Mouse (Mus musculus) brain, embryonic 14.5 days (tissue): ENCODE data around the gene Cdkn2aip. TPM values are rescaled to one million over a fixed set of nuclear protein-coding genes. Genes with fewer than 3 reads are reported as not detected.

Source experiments
- DNase-seq: peaks from one replicate; pipeline ENCODE4 v3.0.0-alpha.2; 2011; ENCODE audit warnings: low read depth
- CTCF ChIP-seq: fragments of 200-500 bp; IDR thresholded peaks from 2 replicates; pipeline ENCODE4 v1.5.1; 2012; ENCODE audit warnings: inconsistent platforms, mild to moderate bottlenecking, moderate library complexity, borderline replicate concordance; ENCODE audit not compliant: insufficient read depth, insufficient read length; ENCODE audit errors: extremely low read depth
- POLR2A ChIP-seq: fragments of 200-500 bp; IDR thresholded peaks from 2 replicates; pipeline ENCODE4 v1.6.1; 2012; ENCODE audit warnings: mild to moderate bottlenecking, inconsistent platforms, borderline replicate concordance; ENCODE audit not compliant: poor library complexity, insufficient read depth, insufficient read length, severe bottlenecking; ENCODE audit errors: extremely low read depth
- polyA plus RNA-seq: library from polyadenylated mRNA; depleted of rRNA; stranded (reverse); fragments of >200 nt; gene quantifications from 2 replicates; pipeline ENCODE4 v1.2.3, GENCODE M21; 2012

The Cdkn2aip gene
- polyA plus RNA-seq, 1 experiment = 19.9 TPM

DNA sequence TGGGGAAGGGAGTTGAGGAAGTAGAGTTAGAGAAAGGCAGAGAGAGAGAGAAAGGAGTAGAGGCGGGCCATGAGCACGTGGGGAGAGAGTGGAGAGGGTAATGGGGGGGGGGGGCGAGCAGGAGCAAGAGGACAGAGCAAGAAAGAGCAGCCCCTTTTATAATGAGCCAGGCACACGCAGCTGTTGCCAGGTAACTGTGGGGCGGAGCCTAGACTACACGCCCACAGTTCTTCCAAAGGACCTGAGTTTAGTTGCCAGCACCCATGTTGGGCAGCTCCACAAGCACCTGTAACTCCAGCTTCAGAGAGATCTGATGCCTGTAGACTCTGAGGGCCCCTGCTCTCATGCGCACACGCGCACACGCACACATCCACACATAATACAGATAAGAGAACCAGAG lies 21.9 kb downstream of the Cdkn2aip start:
- no peak for DNase-seq
- TF ChIP-seq CTCF (no peak), POLR2A (no peak)

DNA sequence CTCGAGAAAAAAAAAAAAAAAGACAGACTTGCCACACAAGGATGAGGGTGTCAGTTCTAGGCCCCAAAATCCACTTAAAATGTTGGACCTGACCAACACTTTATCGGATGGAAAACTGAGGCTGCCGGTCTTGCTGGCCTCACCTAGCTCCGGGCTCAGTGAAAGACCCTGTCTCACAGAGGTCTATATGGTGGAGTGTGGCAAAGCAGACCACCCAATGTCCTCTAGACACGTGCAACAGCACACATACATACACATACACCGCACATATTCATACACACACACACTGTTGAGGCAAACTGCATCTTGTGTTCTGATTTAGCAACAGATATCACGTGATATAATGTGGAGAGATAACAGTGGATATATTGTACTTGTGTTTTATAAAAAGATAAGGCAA lies 22.4 kb downstream of the Cdkn2aip start:
- DNase-seq = no peak
- TF ChIP-seq POLR2A (no peak), CTCF (no peak)

DNA sequence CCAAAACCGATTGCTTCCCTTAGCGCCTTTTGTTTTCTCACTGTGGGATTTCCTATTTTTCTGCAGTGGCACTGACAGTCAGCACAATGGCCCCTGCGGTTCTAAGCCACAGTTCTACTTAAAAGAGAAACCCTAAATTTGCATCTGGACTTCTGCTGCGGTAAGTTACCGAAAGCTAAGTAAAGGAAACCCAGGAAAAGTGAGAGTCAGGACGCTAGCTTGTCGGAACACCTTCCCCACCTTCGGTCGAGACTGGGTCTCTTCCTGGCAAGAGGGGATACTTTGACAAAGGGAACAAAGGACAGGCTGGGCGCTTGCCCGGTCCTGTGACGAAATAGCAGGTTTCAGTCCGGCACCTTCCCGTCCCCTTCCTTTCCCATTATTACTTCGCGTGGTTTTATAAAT lies 23.1 kb downstream of the Cdkn2aip start:
- TF ChIP-seq CTCF (no peak), POLR2A (no peak)
- DNase-seq = peak; percentile 61

DNA sequence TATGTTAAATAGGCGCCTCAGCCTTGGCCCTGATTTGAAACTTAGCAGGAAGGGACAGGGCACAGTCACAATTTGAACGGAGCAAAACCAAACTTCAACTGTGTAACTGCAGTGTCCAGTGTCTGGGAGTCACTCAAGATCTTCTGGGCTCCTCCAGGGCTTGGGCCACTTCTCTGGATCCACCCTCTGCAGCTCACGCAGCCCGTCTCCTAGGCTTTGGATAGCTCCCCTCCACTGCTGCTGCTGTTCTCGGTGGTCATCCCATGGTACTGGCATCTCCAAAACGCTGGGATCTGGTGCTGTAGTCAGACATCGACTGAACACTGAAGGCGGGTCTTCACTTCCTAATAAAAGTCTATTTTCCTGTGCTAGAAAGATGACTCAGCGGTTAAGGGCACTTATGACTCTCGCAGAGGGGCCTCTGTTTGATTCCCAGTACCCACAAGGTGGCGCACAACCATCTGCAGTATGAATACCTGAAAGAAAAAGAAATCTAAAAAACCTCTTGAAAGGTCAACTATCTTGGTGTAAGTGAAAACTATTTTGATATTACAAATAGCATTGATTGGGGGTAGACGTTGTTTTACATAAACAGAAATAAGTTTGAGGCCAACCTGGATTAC lies 23.9 kb downstream of the Cdkn2aip start:
- peak; percentile 49 for DNase-seq
- TF ChIP-seq CTCF = peak; percentile 28; the same call in 1 of the 2 replicates
- TF ChIP-seq POLR2A = no peak

DNA sequence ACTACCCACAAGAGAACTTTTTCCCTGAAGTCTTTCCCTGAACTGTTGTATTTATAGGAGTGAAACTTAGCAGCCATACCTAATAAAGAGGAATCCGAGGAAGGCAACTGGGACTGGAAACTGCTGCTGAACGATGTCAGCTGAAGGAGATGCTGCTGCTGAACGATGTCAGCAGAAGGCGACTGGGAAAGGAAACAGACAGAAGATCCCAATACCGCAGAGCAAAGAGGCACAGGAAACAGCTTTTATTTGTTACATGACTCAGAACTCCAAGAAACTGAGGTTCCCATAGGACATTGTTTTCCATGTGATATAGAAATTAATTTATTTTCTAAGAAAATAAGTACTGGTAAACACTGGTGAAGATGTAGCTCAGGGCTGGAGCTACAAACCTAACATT lies 29.3 kb downstream of the Cdkn2aip start:
- TF ChIP-seq CTCF (no peak), POLR2A (no peak)
- no peak for DNase-seq

DNA sequence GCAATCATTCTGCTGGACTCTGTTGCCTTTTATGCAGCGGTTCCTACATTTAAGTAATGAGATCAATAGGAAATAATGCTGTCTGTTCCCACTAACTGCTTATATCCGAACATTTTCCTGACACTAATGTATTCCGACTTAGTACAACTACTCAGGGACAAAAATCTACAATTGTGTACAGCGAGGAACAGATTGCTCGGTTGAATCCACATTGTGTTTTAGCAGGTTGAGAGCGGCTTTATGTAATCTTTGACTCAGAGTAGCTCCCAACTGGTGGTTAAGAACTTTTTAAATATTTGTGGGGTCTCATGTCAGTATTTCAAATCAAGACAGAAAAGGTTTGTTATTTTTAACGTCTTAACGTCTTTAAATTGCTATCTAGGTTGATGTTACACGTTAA lies 29.7 kb downstream of the Cdkn2aip start:
- TF ChIP-seq POLR2A (no peak), CTCF (no peak)
- DNase-seq = no peak

DNA sequence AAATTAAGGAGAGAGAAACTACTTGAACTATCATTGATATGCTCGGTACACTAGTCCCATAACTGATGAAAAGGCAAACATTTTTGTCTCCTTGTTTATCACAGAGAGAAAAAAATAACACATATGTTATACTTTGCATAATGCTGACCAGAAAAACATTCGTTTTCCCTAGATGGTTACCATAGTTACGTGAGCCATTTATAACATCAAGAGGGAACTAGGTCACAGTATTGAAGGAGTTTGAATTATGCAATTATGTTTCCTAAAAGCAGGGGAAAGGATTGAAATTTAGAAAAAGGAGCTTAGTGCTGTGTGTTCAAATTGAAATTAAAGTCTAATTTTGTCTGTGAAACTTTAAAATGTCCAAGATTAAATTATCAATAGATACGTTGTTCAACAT lies 33.4 kb downstream of the Cdkn2aip start:
- no peak for DNase-seq
- TF ChIP-seq POLR2A = no peak
- no peak for TF ChIP-seq CTCF

DNA sequence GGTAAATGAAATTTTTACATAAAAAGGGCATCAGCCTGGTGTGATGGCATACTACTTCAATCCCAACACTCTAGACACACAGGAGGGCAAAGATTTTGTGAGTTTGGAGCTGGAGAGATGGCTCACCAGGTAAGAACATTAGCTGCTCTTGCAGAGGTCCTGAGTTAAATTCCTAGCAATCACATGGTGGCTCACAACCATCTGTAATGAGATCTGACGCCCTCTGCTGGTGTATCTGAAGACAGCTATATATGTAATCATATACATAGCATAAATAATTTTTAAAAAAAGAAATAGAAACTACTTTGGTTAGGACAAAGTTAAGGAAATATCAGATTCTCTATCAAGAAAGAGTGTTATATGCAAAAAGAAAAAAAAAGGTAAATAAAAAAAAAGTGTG lies 34.1 kb downstream of the Cdkn2aip start:
- TF ChIP-seq POLR2A = no peak
- TF ChIP-seq CTCF = no peak
- no peak for DNase-seq

DNA sequence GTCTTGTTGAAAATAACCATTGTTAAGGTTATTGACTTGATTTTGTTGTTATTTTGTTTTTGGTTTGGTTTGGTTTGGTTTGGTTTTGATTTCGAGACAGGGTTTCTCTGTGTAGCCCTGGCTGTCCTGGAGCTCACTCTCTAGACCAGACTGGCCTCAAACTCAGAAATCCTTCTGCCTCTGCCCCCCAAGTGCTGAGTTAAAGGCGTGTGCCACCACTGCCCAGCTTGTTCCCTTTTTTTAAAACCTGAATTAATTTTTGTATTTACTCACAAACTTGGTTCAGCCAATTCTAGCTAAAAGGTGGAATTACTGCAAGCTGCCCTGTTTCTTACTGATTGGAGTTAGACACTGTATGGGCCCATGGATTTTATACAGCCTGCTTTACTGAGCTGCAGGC lies 37.1 kb downstream of the Cdkn2aip start:
- no peak for DNase-seq
- TF ChIP-seq POLR2A (no peak), CTCF (no peak)

DNA sequence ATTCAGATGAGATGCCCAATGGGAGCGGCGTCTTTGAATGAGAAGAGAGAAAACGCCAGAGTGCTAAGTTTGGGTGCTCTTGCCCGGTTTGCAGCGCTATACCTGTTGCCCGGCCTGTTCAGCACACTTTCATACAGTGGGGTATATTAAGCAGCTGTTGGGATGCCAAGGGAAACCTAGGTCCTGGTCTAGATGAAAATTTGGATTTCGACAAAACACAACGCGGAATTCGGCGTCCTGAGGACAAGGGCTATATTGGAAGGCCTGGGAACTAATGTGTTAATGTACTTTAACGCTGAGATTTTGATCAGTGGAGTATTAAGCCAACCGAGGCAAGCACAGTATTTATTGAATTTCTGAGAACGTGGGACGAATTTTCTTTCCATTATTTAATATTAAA lies 37.5 kb downstream of the Cdkn2aip start:
- DNase-seq = no peak
- TF ChIP-seq CTCF (no peak), POLR2A (no peak)

DNA sequence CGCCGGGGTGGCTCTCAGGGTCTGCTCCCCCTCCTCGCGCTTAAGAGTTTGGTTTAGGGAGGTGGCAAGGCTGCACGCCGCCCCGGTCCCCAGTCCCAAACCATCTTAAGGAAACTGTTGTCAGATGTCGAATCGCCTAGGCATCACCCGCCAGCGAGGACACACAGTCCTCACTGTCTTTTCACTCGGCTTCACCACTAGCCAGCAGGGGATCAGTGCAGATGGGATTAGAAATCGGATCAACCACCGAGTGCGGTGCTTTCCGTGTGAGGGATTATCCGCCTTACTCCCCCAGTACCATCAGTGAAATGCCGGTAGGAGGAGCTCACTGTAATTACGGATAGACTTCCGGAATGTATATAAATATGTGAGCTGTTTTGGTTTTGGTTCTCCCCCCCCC lies 37.9 kb downstream of the Cdkn2aip start:
- TF ChIP-seq CTCF (peak; percentile 2; the same call in 1 of the 2 replicates), POLR2A (no peak)
- DNase-seq = peak; percentile 78

DNA sequence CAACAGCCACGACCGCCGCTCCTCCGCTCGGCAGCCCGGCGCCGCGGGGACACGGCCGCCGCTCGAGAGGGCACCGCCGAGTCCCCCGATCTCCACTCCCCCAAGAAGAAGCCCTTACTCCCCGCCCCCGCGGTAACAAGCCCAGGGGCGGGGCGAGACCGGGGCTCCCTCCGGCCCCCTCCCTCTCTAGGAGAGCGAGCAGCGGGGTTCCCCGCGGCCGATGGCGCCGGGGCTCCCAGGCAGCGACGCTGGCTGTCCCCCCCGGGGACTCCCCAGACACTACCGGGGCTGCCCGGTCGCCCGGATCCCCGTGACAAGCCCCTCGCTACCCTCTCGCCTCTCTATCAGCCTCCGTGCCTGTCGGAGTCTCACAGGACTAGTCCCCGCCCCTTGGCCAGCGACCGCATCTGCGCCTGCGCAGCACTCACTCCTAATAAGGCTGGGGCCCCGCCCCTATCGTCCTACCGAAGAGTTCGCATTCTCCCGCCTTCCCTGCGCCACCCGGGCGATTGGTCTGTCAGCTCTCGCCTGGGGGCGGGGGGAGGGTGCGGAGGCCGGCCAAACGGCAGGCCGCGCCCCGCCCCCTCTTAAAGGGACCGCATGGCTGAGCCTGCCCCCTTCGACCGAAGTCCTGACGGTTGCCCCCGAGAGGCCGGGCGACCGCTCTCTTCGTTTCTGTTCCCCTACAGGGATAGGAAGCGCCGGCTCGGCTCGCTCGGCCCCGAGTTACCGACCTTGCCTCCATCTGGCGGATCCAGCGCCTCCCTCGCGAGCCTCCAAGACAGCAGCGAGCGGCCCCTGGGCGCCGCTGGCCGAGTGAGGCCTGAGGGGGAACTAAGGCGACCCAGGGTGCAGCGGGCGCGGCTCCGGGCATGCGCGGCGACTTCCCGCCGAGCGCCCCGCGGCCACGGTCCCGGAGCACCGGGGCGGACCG lies 38.7 kb downstream of the Cdkn2aip start, which contains the start of gene Ing2:
TSS of gene Ing2 (minus strand) at position 780 of the 934 bp plus-strand sequence.
- TF ChIP-seq CTCF (no peak), POLR2A (peak; percentile 34)
- DNase-seq = peak; percentile 100

DNA sequence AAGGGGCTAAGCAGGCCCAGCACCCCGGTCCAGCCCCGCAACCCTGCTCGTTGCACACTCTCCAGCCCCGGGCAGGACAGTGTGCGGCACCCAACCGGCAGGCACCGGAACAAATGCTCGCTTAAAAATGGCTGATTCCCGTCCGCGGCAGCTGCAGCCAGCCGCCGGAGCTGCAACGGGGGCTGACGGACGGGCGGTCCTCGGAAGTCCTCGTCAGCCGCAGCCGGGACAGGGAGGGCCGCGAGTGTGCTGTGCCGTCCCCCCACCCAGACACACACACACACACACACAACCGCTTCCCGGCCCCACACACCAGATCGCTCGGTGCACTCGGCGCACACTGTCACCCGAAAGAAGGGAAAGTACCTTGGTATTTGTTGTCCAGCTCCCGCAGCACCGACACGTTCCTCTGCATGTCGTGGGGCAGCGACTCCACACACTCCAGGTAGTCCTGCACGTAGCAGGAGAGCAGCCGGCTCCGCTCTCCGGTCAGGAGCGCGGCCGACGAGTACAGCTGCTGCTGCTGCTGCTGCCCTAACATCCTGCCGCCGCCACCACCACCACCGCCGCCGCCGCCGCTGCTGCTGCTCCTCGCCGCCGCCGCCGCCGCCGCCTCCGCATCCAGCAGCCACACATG lies 39.5 kb downstream of the Cdkn2aip start:
- DNase-seq = no peak
- TF ChIP-seq CTCF (no peak), POLR2A (no peak)
